Mouse (Mus musculus): ENCODE data around the gene R3hdm2.
A peak's percentile ranks its signal among the peaks of the same experiment; 100 is the strongest.

R3hdm2 gene

DNA sequence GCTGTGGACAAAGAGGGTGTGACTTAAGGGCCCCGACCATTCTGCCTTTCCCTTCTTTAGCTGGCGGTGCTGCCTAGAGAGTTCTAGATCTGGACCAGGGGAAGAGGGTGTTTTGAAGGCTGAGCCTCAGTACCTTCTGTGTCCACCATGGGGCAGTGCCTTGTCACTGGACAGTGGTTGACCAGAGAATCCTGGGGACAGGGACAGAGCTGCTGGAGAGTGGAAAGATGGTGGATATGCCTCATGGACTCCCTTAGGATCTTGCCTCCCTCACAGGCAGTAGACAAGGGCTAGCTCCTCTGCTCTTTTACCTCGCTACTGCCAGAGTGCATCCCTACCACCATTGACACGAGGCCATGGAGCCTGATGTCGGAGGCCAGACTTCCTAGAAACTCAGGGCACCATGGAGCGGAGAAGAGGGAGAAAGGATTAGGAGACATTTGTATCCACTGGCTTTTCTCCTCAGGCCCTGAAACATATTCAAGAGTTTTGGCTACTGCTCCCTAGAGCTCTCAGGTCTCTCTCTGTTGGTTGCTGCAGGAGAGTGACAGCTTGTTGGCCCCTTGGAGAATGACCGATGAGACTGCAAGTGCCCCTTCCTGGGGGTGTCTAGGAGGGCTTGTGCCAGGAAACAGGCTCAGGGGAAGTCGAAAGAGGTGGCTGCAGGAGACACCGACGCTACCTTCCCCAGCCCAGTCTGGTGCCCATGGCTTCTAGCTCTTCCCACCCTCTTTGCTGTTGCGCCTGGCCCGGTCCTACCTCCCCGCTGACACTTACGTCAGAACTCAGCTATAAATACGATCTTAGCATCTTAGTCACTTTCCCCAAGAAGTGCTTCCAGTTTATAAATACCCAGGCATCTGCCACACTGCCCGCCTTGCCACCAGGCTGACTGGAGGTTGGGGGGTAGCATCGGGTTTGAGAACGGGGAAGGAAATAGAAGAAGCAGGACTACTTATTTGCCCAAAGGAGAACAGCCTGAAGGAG, 25.9 kb upstream of the R3hdm2 start, which contains the start of gene Inhbe:
Gene Inhbe (minus strand): TSS at position 503 of the 987 bp plus-strand sequence.
- DNase-seq (ENCODE audit: low spot score) = no peak

DNA sequence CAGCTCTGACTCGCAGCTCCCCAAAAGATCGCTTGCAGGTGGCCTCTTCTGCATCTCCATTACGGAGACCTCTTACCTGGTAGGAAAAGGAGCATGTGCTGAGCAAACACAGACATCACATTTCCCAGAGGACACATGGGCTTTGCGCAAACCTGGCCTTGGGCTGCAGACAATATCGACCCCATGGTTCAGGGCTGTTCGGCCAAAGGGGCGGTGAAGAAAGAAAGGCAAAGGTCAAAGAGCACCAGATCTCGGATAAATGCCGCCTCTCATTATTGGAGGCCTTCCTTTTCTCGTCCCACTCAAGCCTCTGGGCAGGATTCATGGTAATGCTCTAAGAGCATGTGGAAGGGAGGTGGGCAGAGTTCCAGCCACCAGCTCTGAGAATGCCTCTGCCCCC, 24.8 kb upstream of the R3hdm2 start:
- DNase-seq (ENCODE audit: low spot score) = no peak

DNA sequence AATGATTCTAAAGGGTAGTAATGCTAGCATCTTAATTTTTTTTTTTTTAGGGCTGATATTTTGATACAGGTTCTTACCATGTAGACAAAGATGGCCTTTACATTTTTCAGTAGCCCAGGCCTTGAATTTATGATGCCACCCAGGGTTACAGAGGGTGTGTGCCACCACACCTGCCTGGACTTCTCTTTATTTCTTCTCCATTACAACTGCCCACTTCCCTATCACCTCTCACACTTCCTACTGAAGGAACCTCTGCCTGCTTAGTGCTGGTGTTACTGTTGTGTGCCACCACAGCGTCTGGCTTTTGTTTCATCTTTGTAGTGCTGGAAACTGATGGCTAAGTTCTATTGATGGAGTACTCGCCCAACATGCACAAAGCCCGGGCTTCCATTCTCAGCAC, 19.4 kb upstream of the R3hdm2 start:
- no peak for DNase-seq (ENCODE audit: low spot score)

DNA sequence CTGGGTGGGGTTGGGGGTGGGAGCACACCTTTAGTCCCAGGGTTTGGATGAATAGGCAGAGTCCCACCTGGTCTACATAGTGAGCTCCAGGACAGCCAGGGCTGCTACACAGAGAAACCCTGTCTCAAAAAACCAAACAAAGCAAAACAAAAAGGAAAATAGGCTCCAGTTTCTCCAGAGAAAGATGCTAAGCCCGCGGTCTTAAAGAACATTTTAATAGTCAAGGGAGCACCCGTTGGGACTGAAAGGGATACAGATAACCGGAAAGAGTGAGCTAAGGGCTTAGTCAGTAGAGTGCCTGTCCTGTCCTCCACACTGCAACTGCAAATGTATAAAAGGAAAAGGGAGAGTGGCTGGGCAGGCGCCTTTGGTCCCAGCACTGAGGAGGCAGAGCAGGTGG, 13.0 kb upstream of the R3hdm2 start:
- no peak for DNase-seq (ENCODE audit: low spot score)

DNA sequence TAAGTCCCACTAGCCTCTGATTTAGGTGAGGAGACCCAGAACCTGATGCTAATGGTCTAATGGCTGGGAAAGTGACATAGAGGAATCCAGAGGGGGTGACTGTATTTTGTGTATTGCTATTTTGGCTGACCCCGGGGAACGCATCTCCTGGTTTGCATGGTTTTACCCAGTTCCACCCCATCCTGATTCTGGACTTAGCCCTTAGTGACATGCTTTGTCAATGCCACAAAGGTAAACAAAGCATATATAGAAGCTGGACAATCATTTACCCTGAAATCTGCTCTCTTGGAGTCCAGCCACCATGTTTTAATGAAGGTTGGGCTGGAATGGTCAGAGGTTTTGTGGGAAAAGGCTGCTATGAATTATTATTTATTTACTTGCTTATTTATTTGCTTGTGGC, 11.9 kb upstream of the R3hdm2 start:
- no peak for DNase-seq (ENCODE audit: low spot score)

DNA sequence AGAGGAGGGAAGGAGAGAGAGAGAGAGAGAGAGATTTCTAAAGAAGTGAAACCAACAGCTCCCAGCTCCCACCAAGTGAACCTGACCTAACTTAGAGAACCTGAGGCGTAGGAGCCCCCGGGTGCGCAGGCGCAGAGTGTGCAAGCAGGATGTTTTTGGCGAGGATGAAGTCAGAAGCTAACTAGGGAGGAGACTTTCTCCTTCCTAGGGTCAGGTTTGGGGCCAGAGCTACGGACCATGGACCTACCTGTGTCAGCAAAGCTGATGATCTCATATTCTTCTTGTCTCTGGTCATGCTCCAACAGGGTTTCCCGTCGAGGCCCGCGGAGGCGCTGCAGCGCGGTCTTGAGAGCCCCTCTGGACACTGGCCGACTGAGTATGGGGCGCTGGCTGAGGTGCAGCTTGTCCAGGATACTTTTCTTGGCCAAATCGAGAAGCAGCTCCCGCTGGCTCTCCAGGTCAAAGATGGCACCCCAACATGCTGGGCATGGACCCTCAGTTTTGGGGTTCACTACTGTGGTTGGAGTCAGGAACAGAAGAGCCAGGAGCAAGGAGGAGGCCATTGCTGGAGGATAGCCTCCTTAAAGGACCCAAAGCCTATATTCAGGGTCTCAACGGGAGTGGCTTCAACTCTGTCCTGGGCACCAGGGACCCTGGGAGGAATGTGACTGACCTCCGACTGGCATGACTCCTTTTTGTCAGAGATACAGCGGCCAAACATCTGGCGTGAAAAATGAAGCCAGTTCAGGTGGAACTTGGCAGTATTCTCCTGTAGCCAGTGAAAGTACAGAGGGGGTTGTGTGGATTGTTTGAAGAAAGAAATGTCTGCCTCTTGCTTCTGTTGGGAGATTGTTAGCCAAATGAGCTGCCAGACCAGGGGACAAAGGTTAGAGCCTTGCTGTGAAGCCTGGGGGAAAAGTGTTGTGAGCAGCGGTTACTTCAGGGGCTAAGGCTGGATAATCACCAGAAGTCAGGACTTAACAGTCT, 10.0 kb upstream of the R3hdm2 start, which contains the start of gene Inhbc:
Gene Inhbc (minus strand): TSS at position 598 of the 987 bp plus-strand sequence.
- DNase-seq (ENCODE audit: low spot score) = no peak

DNA sequence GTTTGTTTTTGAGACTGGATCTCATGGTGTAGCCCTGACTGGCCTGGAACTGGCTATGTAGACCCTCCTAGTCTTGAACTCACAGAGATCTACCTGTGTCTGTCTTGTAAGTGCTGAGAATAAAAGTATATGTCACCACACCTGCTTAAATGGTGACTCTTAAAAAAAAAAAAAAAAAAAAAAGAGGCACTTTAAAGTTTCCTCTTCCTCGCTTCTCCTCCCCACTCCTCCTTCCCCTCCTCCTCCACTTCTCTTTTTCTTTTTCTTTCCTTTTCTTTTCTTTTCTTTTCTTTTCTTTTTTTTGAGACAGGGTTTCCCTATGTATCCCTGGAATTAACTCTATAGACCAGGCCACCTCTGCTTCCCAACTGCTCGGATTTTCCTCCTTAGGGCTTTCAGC, 9.1 kb upstream of the R3hdm2 start:
- no peak for DNase-seq (ENCODE audit: low spot score)

DNA sequence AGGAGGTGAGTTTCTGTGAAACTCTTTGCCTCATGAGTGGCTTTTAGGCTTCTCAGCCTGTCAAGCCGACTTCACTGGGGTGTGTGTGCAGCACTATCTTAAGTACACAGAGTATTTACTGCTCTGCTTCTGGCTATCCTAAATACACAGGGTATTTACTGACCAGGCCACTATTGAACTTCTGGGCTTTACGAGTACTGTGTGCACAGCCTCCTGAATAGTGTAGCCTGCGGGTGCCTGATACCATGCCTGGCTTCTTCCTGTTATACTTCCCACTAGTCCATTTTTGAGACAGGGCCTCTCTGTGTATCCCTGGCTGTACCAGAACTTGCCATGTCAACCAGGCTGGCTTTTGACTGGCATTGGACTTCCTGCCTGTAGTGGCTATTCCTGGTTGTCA, 2.4 kb upstream of the R3hdm2 start:
- no peak for DNase-seq (ENCODE audit: low spot score)

DNA sequence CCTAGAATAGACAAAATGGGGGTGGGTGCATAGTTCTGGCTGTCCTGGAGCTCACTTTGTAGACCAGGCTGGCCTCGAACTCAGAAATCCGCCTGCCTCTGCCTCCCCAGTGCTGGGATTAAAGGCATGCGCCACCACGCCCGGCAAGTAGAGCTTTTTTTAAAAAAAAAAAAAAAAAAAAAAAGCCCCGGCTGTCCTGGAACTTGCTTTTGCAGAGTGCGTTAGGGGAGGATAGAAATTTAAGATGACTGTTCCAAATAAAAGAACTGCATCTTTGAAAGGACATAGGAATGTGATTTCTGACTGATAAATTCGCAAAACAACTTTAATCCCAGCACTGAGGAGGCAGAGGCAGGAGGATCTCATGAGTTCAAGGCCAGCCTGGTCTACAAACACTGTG, 473 bp upstream of the R3hdm2 start:
- no peak for DNase-seq (ENCODE audit: low spot score)

DNA sequence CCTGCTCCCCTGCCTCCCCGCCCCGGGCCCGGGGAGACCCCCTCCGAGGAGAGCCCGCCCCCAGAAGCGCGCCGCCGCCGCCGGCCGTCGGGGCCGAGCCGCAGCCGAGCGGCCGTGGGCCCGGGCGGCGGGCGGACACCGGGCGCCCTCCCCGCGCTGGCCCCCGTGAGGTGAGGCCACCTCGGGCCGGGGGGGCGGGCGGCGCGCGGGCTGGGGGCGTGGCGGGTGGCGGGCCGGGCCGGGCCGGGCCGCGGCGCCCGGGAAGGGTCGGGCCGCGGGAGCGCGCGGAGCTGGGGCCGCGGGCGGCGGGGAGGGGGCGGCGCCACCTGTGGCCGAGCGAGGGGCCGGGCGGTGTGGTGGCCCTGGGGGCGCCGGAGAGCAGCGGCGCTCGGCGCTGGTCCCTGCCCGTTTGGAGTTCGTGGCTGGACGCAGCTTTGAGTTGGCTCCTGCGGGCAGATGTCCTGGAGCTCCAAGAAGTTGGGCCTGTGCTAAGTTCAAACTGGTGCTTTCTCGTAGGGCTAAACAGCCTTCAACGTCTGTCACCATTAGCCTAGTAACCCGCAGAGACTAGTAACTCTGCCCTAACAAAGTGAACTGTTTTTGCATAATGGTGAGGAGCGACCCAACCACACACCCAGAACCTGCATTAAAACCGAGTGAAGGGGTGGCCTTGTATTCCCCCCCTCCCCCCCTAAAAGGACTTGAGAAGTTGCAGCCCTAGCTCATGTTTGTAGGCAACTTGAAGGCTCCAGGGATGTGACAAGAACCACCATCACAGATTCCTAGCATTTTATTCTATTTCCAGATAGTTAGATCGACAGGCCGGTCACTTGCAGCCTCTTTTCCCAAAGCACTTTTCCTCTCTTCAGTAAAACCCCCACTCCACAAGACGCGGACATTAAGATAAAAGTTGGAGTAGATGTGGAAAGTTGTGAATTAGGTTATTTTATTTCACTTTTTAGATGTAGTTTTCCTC, 928 bp downstream of the R3hdm2 start:
- peak; percentile 63 for DNase-seq (ENCODE audit: low spot score)

DNA sequence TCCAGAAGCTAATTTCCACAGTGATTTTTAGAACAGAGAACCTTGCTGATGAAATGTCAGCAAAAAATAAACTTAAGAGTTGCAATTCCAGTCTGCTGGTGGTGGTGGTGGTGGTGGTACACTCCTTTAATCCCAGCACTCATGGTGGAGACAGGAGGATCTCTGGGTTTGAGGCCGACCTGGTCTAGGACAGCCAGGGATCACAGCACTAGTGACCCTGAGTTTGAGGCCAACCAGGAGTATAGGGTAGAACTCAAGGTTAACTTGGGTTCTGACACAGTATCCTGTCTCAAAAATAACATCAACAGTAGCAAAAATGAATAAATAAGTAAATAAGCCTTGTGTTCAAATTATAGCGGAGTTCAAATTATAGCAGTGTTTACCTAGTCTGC, 1.6 kb downstream of the R3hdm2 start:
- DNase-seq (ENCODE audit: low spot score) = no peak

DNA sequence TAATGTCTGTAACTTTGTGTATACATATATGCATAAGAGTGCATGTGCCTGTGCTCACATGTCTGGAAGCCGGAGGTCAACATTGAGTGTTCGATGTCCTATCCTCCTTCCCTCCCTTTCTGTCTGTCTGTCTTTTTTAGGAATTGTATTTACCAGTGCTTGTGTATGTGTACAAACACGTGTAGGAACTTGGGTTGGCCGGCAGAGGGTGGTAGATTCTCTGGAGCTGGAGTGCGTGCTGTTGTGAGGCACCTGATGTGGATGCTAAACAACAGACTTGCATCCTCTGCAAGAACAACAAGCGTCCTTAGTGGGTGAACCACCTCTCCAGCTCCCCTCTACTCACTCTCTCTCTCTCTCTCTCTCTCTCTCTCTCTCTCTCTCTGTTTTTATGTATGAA, 11.6 kb downstream of the R3hdm2 start:
- DNase-seq (ENCODE audit: low spot score) = no peak

DNA sequence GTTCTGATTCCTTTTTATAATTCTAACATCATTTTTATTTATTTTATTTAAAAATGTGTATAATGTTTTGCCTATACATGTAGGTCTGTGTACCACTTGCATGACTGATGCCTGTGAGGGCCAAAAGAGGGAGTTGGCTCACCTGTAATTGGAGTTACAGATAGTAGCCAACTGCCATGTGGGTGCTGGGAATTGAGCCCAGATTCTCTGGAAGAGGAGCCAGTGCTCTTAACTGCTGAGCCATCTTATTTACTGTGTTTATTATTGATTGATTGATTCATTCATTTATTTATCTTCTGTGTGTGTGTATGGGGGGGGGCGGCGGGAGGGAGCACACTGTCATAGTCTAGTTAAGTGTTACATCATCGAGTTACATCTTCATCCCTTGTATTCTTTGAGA, 24.6 kb downstream of the R3hdm2 start:
- DNase-seq (ENCODE audit: low spot score) = no peak

DNA sequence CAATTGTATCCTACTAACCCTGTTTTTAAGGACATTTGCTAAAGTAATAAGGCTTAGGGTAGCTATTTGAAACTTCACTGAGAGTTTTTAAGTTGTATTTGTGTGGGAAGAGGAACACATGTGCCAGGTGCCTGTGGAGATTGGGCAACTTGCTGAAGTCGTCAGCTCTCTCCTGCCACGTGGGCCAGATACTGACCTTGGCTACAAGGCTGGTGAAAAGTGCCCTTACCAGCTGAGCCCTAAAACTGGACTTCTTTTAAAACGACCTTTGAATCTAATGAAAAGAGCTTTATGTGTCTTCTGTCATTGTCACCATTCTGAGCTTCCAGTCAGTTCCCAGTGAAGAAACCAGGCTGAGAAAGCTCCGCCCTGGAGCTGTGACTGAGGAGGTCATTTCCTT, 27.3 kb downstream of the R3hdm2 start:
- DNase-seq (ENCODE audit: low spot score) = no peak

DNA sequence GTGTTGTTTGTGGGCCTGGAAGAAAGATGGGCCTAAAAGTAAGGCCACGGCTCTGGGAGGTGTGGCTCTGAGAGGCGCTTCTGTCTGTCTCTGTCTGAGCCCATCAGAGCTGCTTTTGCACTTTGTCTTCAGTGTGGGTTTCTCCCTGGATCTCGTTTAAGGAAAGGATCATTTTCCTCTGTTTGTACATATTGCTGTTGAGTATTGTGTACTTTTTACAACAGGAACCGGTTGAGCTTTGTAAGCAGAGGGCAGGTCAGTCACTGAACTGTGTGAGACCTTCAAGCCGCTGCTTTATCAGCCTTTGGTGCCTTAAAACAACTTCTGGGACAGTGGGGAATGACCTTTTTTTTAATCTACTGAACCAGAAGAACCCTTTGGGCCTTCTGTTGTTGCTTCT, 32.0 kb downstream of the R3hdm2 start:
- DNase-seq (ENCODE audit: low spot score) = no peak

DNA sequence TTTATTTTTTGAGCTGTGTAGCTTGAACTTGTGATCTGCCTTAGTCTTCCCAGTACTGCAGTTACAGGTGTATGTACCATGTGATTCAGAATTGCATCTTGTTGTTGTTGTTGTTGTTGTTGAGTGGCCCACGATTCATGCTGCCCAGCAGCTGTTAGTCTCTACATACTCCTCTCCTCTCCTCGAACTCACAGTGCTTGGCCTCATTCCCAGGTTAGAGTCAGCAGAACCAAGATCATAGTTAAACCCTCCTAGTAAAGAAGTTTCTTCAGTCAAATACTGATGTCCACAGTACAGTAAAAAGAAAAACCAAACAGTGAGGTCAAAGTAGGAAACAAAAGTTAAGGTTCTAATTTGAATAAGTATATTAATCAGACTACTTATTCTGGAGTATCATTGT, 32.6 kb downstream of the R3hdm2 start:
- DNase-seq (ENCODE audit: low spot score) = no peak

DNA sequence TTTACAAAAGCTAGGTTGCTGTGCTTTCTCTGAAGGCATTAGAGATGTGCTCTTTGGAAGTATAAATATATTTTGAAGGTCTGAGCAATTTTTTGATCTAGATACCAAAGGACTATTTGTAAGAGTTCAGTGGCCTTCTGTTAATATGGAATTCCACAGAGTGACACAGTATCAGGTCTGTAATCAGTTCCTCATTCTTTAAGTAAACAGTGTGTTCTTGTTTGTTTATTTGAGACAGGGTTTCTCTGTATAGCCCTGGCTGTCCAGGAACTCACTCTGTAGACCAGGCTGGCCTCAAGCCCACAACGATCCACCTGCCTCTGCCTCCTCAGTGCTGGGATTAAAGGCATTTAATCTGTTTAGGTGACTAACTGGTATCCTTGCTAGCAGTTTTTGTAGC, 33.5 kb downstream of the R3hdm2 start:
- DNase-seq (ENCODE audit: low spot score) = no peak

DNA sequence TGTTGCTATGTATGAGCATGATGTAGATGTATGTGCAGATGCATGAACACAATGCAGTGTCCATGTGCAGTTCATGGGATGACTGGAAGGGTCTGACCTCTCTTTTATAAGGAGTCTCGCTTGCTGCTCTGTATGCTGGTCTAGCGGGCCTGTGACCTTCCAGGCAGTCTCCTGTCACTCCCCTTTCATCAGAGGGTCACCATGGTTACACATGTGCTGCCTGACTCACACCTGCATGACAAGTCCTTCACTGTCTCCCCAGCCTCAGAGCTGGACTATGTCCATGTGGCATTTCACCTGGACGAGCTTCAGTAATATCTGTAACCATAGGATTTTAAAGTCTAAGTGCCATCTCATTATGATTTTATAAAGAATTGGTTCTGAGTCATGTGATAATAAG, 34.0 kb downstream of the R3hdm2 start:
- DNase-seq (ENCODE audit: low spot score) = no peak

DNA sequence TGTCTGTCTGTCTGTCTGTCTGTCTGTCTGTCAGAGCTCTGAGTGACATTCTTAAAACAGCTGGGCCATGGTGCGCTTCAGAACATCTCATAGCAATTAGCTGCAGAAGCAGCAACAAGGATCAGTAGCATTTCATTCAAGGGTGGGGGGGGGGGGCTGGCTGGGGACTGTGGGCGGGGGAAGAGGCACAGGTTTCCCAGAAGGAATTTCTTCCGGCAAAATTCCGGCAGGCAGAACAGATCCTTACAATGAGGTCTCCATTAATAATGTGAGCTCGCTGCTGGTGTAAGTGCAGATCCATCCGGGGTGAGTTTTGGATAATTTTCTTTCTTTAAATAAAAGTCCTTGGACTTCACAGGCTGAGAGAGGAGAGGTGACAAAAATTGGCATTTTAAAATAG, 40.0 kb downstream of the R3hdm2 start:
- DNase-seq (ENCODE audit: low spot score) = no peak

DNA sequence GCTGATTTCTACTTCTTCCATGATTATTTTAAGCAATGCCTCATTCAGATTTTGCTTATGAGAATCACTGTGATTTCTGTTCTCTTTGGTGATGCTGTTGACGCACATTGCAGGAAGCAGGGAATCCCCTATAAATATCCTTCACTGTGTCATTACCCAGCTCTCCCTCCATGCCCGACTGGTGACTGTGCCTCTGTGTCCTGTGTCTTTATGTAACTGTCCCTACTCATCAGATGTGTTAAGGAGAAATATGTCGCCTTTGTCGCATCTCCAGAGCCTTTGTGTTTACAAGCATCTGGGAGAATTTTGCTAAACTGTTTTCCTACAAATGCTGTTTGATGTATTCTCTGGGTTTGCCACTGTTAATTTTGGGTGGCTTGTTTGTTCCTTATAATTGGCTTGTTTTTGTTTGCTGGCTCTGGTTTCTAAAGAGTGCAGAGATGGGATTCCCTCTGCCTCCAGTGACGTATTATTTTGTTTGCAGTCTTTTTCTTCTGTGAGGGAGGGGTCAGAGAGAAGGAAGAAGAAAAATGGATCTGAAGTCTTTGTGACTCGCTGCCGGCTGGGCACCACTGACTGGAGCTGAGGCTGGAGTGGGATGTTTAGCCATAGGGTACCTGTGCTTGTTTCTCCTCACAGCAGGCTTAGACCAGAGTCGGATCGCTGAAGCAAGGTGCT, 40.7 kb downstream of the R3hdm2 start:
- no peak for DNase-seq (ENCODE audit: low spot score)

DNA sequence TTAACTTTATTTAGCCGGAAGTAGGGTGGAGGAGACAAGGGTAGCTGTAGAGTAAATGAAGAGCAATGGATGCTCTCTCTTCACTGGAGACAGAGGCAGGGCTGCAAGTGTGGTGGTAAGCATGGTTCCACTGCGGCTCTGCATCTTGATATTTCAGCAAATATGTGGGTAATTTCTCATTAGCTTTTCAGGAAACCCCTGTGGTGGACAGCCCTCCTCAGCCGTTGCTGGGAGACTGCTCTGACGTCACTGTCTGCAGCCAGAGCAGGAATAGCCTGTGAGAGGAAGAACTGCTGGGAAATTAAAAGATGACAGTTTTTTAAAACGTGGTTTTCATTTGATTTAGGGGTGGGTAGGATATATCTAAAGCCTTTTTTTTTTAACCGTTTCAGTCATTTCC, 41.9 kb downstream of the R3hdm2 start:
- DNase-seq (ENCODE audit: low spot score) = peak; percentile 37
